Mouse (Mus musculus): ENCODE measurements around the gene Btk. TPM values are rescaled to one million over a fixed set of nuclear protein-coding genes. Genes with fewer than 3 reads are reported as not detected.

Gene Btk
- polyA plus RNA-seq, 1 experiment from 2014 or later: 0.94 TPM

- no peaks in the 10 kb centered on the region; the same call in 1 of the 2 replicates for H3K27me3 ChIP-seq (ENCODE audit: insufficient read depth, low read length)
- 78% methylated on average over 8 of the region's 8 CpGs for WGBS
- no peak overlapping the region for H3K4me3 ChIP-seq (ENCODE audit: low read length)
- H3K9ac ChIP-seq (replicated peaks; ENCODE audit: low read length): no peak overlapping the region
- no peaks in the 10 kb centered on the region for H3K9me3 ChIP-seq (ENCODE audit: low read length)
- no peaks in the 10 kb centered on the region for H3K36me3 ChIP-seq (ENCODE audit: insufficient read depth, low read length)
- no peak overlapping the region for H3K4me2 ChIP-seq (replicated peaks; ENCODE audit: low read depth, low read length)
- H3K4me1 ChIP-seq (ENCODE audit: insufficient read depth, low read length): no peaks in the 10 kb centered on the region
- H3K27ac ChIP-seq (ENCODE audit: low read length): no peak overlapping the region
- ATAC-seq (ENCODE audit: low FRiP score, low TSS enrichment): no peak
These were observed 82.7 kb downstream of the Btk start for GRCm38 (mm10) chrX:134500651-134501050.

Other genes starting within 250 kb of the Btk start
- gene Drp2, start 179.0 kb downstream of the Btk start, polyA plus RNA-seq (2015; fragmentation: Nextera tagmentation; extraction: Ambion mirVana): 0.57 and 0.84 TPM in 2 replicates
- 0.07 and 0.10 TPM in 2 replicates for gene Taf7l, start 107.1 kb downstream of the Btk start, polyA plus RNA-seq (2015; fragmentation: Nextera tagmentation; extraction: Ambion mirVana)
- gene Timm8a1, start 41.7 kb downstream of the Btk start, polyA plus RNA-seq (2015; fragmentation: Nextera tagmentation; extraction: Ambion mirVana): 83.4 and 95.3 TPM in 2 replicates
- gene Rpl36a, start 2.1 kb upstream of the Btk start, polyA plus RNA-seq (2015; fragmentation: Nextera tagmentation; extraction: Ambion mirVana): 332 and 341 TPM in 2 replicates
- 5.2 and 7.0 TPM in 2 replicates for gene Gla, start 17.6 kb upstream of the Btk start, polyA plus RNA-seq (2015; fragmentation: Nextera tagmentation; extraction: Ambion mirVana)
- gene Hnrnph2, start 17.6 kb upstream of the Btk start, polyA plus RNA-seq (2015; fragmentation: Nextera tagmentation; extraction: Ambion mirVana): 168 and 172 TPM in 2 replicates
- gene Armcx4, start 102.9 kb upstream of the Btk start, polyA plus RNA-seq (2015; fragmentation: Nextera tagmentation; extraction: Ambion mirVana): 4.0 and 4.4 TPM in 2 replicates
- gene Armcx1, start 134.4 kb upstream of the Btk start, polyA plus RNA-seq (2015; fragmentation: Nextera tagmentation; extraction: Ambion mirVana): 53.4 and 59.0 TPM in 2 replicates
- 22.0 and 22.6 TPM in 2 replicates for gene Armcx6, start 167.8 kb upstream of the Btk start, polyA plus RNA-seq (2015; fragmentation: Nextera tagmentation; extraction: Ambion mirVana)
- 66.0 and 70.6 TPM in 2 replicates for gene Armcx3, start 173.0 kb upstream of the Btk start, polyA plus RNA-seq (2015; fragmentation: Nextera tagmentation; extraction: Ambion mirVana)
- gene Armcx2, start 225.7 kb upstream of the Btk start, polyA plus RNA-seq (2015; fragmentation: Nextera tagmentation; extraction: Ambion mirVana): 75.9 and 83.6 TPM in 2 replicates